Mouse (Mus musculus) midbrain, embryonic 16.5 days (tissue): ENCODE results near the gene Khk. TPM values are rescaled to one million over a fixed set of nuclear protein-coding genes. Genes with fewer than 3 reads are reported as not detected.

Experiments
- ATAC-seq: fragments of 200-750 bp; cut with Nextera tagmentation; 2 replicates; pipeline ENCODE4 v1.8.0; 2017; ENCODE audit warnings: moderate TSS enrichment
- H3K27ac ChIP-seq: fragments of 300-500 bp; sonication (generic); 2 replicates; pipeline ENCODE4 v1.5.1; 2014; ENCODE audit warnings: mild to moderate bottlenecking, low read length, mixed read lengths
- H3K27me3 ChIP-seq: fragments of 300-500 bp; sonication (generic); 2 replicates; pipeline ENCODE4 v1.6.1; 2014; ENCODE audit warnings: low read depth, low read length, mixed read lengths; ENCODE audit not compliant: control insufficient read depth, insufficient read depth
- H3K36me3 ChIP-seq: fragments of 300-500 bp; sonication (generic); 2 replicates; pipeline ENCODE4 v1.6.1; 2014; ENCODE audit warnings: mild to moderate bottlenecking, low read length, moderate library complexity, mixed read lengths; ENCODE audit not compliant: control insufficient read depth, insufficient read depth
- H3K4me1 ChIP-seq: fragments of 300-500 bp; sonication (generic); 2 replicates; pipeline ENCODE4 v1.6.1; 2014; ENCODE audit warnings: mild to moderate bottlenecking, low read length, mixed read lengths; ENCODE audit not compliant: control insufficient read depth, insufficient read depth
- H3K4me2 ChIP-seq: fragments of 300-500 bp; sonication (generic); 2 replicates; pipeline ENCODE4 v1.6.1; 2014; ENCODE audit warnings: mild to moderate bottlenecking, low read length, mixed read lengths
- H3K4me3 ChIP-seq: fragments of 300-500 bp; sonication (generic); 2 replicates; pipeline ENCODE4 v1.5.1; 2014; ENCODE audit warnings: low read depth, mild to moderate bottlenecking, low read length, moderate library complexity, mixed read lengths
- H3K9ac ChIP-seq: fragments of 300-500 bp; sonication (generic); 2 replicates; pipeline ENCODE4 v1.6.1; 2014; ENCODE audit warnings: low read depth, low read length, mixed read lengths
- H3K9me3 ChIP-seq: fragments of 300-500 bp; sonication (generic); replicated peaks from 2 replicates; pipeline ENCODE4 v1.6.1; 2014; ENCODE audit warnings: mild to moderate bottlenecking, low read length, mixed read lengths; ENCODE audit not compliant: control insufficient read depth, poor library complexity, severe bottlenecking
- WGBS: fragments of 180-500 bp; shearing (Covaris S2); extraction: QIAGEN DNeasy Blood & Tissue Kit; methylation state at CpG from one replicate; pipeline ENCODE4 v1.1.7; 2014; 5-methylcytosine and 5-hydroxymethylcytosine counted together
- polyA plus RNA-seq: library from polyadenylated mRNA; unstranded; fragments of >200 nt; fragmentation: Nextera tagmentation; extraction: Ambion mirVana; gene quantifications from 2 replicates; pipeline ENCODE4 v1.2.1, GENCODE M21; 2015

The Khk gene
- polyA plus RNA-seq, 1 experiment from 2014 or later = 9.9 TPM

- no peak overlapping the region for H3K27ac ChIP-seq
- peaks cover 37% of the 10 kb centered on the region for H3K36me3 ChIP-seq
- WGBS = 95% methylated on average over 6 of the region's 6 CpGs
- no peak overlapping the region for H3K4me2 ChIP-seq
- no peaks in the 10 kb centered on the region for H3K9me3 ChIP-seq
- no peak for ATAC-seq
- peaks cover 29% of the 10 kb centered on the region for H3K4me1 ChIP-seq
- H3K27me3 ChIP-seq = no peaks in the 10 kb centered on the region
- H3K4me3 ChIP-seq = no peak overlapping the region
- no peak overlapping the region for H3K9ac ChIP-seq
Measured at GRCm38 (mm10) chr5:30955751-30956150, 34.5 kb downstream of the Khk start.

- H3K36me3 ChIP-seq = peaks cover 35% of the 10 kb centered on the region
- H3K9ac ChIP-seq = 0 out of 2 replicates have a peak overlapping the region, but pooled peaks have one; percentile 7
- no peak overlapping the region for H3K4me3 ChIP-seq
Measured at GRCm38 (mm10) chr5:30957891-30958290, 36.7 kb downstream of the Khk start.

GRCm38 (mm10) chr5:30959198-30959854, 38.1 kb downstream of the Khk start:
- WGBS = 36% methylated on average over 19 of the region's 19 CpGs
- Histone ChIP-seq H3K4me3 (peak overlapping the region; percentile 85), H3K9me3 (no peaks in the 10 kb centered on the region), H3K27ac (peak overlapping the region; percentile 89), H3K4me2 (peak overlapping the region; percentile 97), H3K4me1 (peaks cover 26% of the 10 kb centered on the region), H3K36me3 (peaks cover 22% of the 10 kb centered on the region), H3K9ac (peak overlapping the region; percentile 93), H3K27me3 (0 out of 2 replicates have a peak, but pooled peaks cover 3% of the 10 kb centered on the region)
- ATAC-seq = no peak

More at GRCm38 (mm10) chr5:30957891-30958290, 36.7 kb downstream of the Khk start:
- no peak for ATAC-seq
- 94% methylated on average over 6 of the region's 6 CpGs for WGBS
- no peaks in the 10 kb centered on the region for H3K27me3 ChIP-seq
- H3K4me2 ChIP-seq = peak overlapping the region; percentile 17
- H3K27ac ChIP-seq = no peak overlapping the region
- H3K9me3 ChIP-seq = no peaks in the 10 kb centered on the region
- peaks cover 26% of the 10 kb centered on the region for H3K4me1 ChIP-seq

- under 1% methylated on average over 56 of the region's 56 CpGs for WGBS
- H3K27ac ChIP-seq = peak within 1 kb of the TSS; percentile 89
- peak within 1 kb of the TSS; percentile 93 for H3K9ac ChIP-seq
- peak within 1 kb of the TSS; percentile 97 for H3K4me2 ChIP-seq
- ATAC-seq = peak; percentile 96
- peak within 1 kb of the TSS; percentile 85 for H3K4me3 ChIP-seq
- H3K4me1 ChIP-seq = peaks cover 26% of the 10 kb centered on the region
- peaks cover 15% of the 10 kb centered on the region for H3K36me3 ChIP-seq
- 0 out of 2 replicates have a peak, but pooled peaks cover 3% of the 10 kb centered on the region for H3K27me3 ChIP-seq
- no peaks in the 10 kb centered on the region for H3K9me3 ChIP-seq
Measured at GRCm38 (mm10) chr5:30959966-30960501, 38.8 kb downstream of the Khk start, which contains the start of gene Preb. Preb (minus strand) TSS chr5:30960361.

- Histone ChIP-seq H3K27ac (no peak overlapping the region), H3K9ac (no peak overlapping the region; the same call in 1 of the 2 replicates), H3K4me1 (peaks cover 26% of the 10 kb centered on the region), H3K36me3 (peaks cover 8% of the 10 kb centered on the region), H3K9me3 (no peaks in the 10 kb centered on the region), H3K4me3 (no peak overlapping the region), H3K27me3 (0 out of 2 replicates have a peak, but pooled peaks cover 3% of the 10 kb centered on the region), H3K4me2 (peak overlapping the region; percentile 59)
- no peak for ATAC-seq
- 87% methylated on average over 2 of the region's 2 CpGs for WGBS
Measured at GRCm38 (mm10) chr5:30960814-30961213, 39.6 kb downstream of the Khk start.

GRCm38 (mm10) chr5:30961545-30962505, 40.6 kb downstream of the Khk start:
- Histone ChIP-seq H3K4me3 (no peak overlapping the region), H3K9me3 (no peaks in the 10 kb centered on the region), H3K4me2 (no peak overlapping the region), H3K9ac (no peak overlapping the region), H3K27me3 (0 out of 2 replicates have a peak, but pooled peaks cover 3% of the 10 kb centered on the region), H3K4me1 (peaks cover 26% of the 10 kb centered on the region), H3K27ac (no peak overlapping the region), H3K36me3 (peaks cover 5% of the 10 kb centered on the region)
- ATAC-seq = no peak
- WGBS = 78% methylated on average over 10 of the region's 10 CpGs

GRCm38 (mm10) chr5:30963916-30964315, 42.7 kb downstream of the Khk start:
- no peaks in the 10 kb centered on the region for H3K9me3 ChIP-seq
- H3K4me2 ChIP-seq = no peak overlapping the region
- no peak for ATAC-seq
- 33% methylated on average over 3 of the region's 3 CpGs for WGBS
- no peak overlapping the region for H3K27ac ChIP-seq
- no peaks in the 10 kb centered on the region for H3K36me3 ChIP-seq
- no peak overlapping the region for H3K9ac ChIP-seq
- 0 out of 2 replicates have a peak, but pooled peaks cover 3% of the 10 kb centered on the region for H3K27me3 ChIP-seq
- peaks cover 9% of the 10 kb centered on the region for H3K4me1 ChIP-seq
- H3K4me3 ChIP-seq = no peak overlapping the region

GRCm38 (mm10) chr5:30966189-30966588, 45.0 kb downstream of the Khk start:
- H3K27ac ChIP-seq = no peak overlapping the region
- ATAC-seq = no peak
- no peak overlapping the region for H3K9ac ChIP-seq
- no peak overlapping the region for H3K4me2 ChIP-seq
- WGBS = 94% methylated on average over 4 of the region's 4 CpGs
- H3K4me3 ChIP-seq = no peak overlapping the region
- no peaks in the 10 kb centered on the region for H3K9me3 ChIP-seq
- H3K27me3 ChIP-seq = 0 out of 2 replicates have a peak, but pooled peaks cover 3% of the 10 kb centered on the region
- no peaks in the 10 kb centered on the region for H3K36me3 ChIP-seq
- H3K4me1 ChIP-seq = no peaks in the 10 kb centered on the region
